Mouse (Mus musculus): ENCODE measurements at regions not wholly inside any gene's neighbourhood (a gene's known extent, or its start where the extent isn't known, plus 50 kb on each side); places are given as distances from the start of the nearest gene placed in this dataset.

DNA sequence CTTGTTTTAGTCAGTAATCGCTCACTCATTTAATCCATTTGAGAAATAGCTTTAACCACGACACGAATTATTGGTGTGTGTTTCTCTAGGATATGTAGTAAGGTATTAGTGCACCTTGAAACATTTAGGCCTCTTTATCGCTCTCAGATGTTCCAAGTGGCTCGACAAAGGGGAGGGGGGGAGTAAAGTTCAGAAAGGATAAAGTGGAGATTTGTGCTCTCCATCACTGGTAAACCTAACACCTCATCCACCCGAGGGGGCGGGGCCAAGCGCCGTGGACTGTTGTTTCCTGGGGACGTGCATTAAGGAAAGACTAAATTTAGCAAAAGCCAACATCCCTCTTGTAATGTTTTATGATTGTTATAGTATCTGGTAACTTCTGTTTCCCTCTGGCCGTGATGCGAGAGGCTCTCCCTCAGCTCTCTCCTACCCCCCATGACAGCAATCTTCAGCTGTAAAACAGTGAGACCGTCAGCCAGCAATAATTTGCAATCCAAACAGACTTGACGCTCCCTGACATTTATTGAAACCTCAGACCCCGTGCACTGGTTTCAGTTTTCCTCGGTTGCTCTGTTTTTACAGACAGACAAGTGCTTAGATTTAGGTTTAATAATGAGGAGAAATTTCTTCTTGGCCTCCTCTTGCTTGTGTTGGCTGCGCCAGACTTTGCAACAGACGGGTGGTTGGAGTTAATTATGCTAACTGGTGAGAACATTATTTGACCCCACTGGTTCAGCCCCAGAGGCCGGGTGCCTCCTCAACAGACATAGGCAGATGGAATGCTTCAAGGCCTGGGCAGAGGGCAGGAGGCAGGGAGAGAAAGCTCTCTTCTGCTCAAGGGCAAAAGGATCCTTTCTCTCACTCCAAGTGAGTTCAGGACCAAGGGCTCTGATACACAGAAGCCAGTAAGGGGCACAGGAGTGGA lies 542.8 kb upstream of the Sox9 start:
- ATAC-seq (replicated peaks in 1 of 2; ENCODE audit: insufficient read depth in 1 of 2, low FRiP score in 2 of 2, low TSS enrichment in 1 of 2, low read depth in 1 of 2, poor library complexity in 2 of 2, severe bottlenecking in 2 of 2) = no peak

DNA sequence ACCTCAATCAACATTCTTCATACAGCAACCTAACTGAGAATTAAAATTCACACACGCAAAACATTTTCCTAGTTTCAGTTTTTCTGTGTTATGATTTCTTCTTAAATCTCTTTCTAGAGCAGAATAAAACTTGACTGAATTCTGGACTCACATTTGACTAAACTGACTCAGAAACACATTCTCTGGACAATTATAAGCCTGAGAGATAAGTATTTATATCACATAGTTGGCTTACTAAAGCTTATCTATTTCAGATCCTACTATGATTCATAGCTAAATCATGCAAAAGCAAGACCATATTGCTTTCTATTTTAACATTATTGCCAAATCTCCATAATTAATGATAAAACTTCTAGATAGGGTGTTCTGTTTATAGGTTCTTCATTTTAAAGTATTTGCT lies 529.5 kb upstream of the Sox9 start:
- no peak for ATAC-seq (replicated peaks in 1 of 2; ENCODE audit: insufficient read depth in 1 of 2, low FRiP score in 2 of 2, low TSS enrichment in 1 of 2, low read depth in 1 of 2, poor library complexity in 2 of 2, severe bottlenecking in 2 of 2)

DNA sequence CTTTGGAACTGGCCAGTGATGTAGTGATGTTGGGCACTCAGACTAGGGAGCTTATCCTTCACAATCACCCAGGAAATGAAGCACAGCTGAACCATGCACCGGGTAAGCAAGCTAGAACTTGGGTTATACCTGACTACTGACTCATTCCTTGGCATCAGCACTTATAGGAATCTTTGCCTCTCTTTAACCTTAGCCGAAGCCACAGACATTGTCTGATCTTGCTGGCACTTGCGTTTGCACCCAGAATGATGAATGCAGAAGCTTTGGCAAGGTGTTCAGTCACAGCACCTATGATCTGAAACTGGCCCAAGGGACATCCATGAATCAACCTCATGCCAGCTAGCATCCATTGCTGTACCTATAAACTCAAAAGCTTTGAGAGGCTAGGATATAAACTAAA lies 529.0 kb upstream of the Sox9 start:
- no peak for ATAC-seq (replicated peaks in 1 of 2; ENCODE audit: insufficient read depth in 1 of 2, low FRiP score in 2 of 2, low TSS enrichment in 1 of 2, low read depth in 1 of 2, poor library complexity in 2 of 2, severe bottlenecking in 2 of 2)

DNA sequence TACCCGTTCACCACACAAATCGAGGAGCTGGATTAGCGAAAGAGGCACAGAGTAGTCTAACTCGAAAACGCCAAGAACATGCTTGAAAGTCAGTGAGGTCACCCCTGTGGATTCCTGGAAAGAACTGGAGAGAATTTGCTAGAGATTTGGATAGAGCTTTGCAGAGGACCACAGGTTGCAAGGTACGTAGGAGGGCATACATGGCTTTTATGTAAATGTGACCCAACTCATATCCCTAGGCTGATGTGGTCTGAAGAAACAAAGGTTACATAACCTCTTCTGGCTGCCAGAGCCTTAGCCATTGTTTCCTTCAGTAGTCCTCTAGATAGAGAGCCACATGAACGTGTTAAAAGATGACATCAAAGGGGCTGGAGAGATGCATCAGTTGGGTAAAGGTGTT lies 525.7 kb upstream of the Sox9 start:
- ATAC-seq (replicated peaks in 1 of 2; ENCODE audit: insufficient read depth in 1 of 2, low FRiP score in 2 of 2, low TSS enrichment in 1 of 2, low read depth in 1 of 2, poor library complexity in 2 of 2, severe bottlenecking in 2 of 2) = no peak

DNA sequence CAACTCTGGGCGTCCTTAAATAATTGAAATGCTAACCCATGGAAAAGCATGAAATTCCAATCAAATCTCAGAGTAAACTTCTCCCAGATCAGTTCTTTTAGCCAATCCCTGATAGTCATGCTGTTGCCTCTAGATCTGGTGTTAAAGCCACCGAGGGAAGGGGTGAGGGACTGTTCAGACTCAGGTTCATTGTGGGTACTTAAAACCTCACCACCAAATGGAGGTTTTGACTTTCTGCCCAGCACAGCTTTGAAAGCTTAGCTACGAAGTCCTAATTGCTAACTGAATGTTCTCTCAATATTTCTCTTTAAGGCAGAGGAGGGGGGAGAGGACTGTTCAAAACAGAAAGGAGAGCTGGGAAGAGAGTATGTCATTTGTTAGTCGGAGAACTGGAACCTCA lies 517.9 kb upstream of the Sox9 start:
- no peak for ATAC-seq (replicated peaks in 1 of 2; ENCODE audit: insufficient read depth in 1 of 2, low FRiP score in 2 of 2, low TSS enrichment in 1 of 2, low read depth in 1 of 2, poor library complexity in 2 of 2, severe bottlenecking in 2 of 2)

DNA sequence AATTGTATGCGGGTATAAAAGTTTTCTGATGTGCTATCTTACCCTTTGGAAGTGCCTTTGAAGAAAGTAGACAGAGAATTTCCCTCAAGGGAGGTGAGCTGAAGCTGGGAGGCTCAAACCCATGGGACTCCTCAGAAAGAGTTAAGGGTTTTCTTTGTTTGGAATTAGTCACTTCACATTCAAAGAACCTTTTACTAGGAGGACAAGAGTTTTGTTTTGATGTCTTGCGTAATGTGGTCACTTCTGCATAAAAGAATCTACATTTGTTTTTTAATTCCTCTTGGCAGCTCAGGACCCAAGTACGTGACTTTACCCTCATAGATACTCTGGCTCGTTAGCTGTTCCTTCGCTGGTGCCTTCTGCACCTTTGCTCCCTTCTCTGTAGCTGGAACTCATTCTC lies 511.1 kb upstream of the Sox9 start:
- ATAC-seq (replicated peaks in 1 of 2; ENCODE audit: insufficient read depth in 1 of 2, low FRiP score in 2 of 2, low TSS enrichment in 1 of 2, low read depth in 1 of 2, poor library complexity in 2 of 2, severe bottlenecking in 2 of 2) = no peak

DNA sequence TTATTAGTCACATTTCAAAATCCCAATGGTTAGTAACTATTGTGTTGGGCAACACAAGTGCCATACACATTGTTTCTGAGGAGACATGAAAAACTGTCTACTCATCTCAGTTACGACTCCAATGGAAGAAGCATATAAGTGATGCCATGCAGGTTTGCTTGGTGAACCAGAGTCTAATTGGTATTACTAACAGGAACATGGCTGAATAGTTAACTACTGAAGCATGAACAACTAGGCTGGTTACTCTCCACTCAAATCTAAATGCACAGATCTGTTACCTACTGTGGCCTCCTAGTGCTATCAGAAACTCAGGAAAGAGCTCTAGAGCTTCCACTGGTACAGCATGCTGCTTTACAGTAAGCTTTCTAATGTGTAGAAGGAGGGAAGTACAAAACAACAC lies 503.5 kb upstream of the Sox9 start:
- ATAC-seq (replicated peaks in 1 of 2; ENCODE audit: insufficient read depth in 1 of 2, low FRiP score in 2 of 2, low TSS enrichment in 1 of 2, low read depth in 1 of 2, poor library complexity in 2 of 2, severe bottlenecking in 2 of 2) = no peak

DNA sequence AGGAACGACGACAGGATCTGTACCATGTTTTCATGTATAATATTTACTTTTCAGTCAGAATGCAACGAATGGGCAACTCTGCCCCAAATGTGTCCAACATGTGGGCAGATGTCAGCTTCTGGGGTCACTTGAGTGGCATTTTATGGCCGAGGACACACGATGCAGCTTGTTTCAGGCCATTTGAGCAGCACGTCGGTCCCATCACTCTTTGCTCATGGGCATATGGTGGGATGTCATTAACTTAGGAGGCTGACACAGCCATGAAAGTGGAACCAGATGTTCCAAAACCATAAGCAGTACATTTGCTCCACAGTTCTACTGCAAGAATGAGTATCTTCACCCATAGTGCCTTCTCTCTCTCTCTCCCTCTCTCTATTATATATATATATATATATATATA lies 499.1 kb upstream of the Sox9 start:
- no peak for ATAC-seq (replicated peaks in 1 of 2; ENCODE audit: insufficient read depth in 1 of 2, low FRiP score in 2 of 2, low TSS enrichment in 1 of 2, low read depth in 1 of 2, poor library complexity in 2 of 2, severe bottlenecking in 2 of 2)

DNA sequence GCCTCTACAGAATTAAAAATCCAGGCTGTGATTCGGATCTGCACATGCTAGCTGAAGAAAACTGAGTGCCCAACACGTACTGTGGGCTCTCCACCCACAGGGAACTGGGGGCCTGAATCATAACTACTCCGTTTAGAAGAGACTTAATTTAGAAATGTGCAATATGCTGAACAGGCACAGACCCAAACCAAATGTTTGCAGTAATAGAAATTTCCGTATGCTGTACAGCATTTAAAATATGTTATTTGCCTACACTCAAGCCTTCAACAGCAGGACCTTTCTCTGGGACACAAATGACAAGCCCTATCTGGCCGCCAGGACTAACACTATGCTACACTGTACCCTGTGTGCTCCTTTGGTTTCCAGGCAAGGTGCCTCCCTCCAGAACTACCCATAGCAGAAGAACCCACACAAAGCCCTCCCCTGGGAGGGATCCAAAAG lies 483.1 kb upstream of the Sox9 start:
- ATAC-seq (replicated peaks in 1 of 2; ENCODE audit: insufficient read depth in 1 of 2, low FRiP score in 2 of 2, low TSS enrichment in 1 of 2, low read depth in 1 of 2, poor library complexity in 2 of 2, severe bottlenecking in 2 of 2) = no peak

DNA sequence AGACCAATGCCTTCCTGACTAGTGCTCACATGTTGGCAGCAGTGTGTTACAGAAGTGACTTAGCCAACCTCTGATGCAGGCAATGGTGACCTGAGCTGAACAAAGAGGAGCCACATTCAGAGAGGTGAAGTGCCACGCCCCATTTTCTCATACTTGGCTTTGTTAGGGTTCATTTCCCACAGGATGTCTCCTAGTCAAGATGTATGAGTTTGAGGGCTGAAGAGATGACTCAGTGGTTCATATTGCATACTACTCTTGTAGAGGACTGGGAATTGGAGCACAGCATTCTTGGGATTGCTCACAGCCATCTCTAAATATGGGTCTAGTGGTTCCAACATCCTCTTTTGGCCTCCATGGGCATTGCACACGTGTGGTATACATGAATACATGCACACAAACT lies 478.9 kb upstream of the Sox9 start:
- ATAC-seq (replicated peaks in 1 of 2; ENCODE audit: insufficient read depth in 1 of 2, low FRiP score in 2 of 2, low TSS enrichment in 1 of 2, low read depth in 1 of 2, poor library complexity in 2 of 2, severe bottlenecking in 2 of 2) = no peak

DNA sequence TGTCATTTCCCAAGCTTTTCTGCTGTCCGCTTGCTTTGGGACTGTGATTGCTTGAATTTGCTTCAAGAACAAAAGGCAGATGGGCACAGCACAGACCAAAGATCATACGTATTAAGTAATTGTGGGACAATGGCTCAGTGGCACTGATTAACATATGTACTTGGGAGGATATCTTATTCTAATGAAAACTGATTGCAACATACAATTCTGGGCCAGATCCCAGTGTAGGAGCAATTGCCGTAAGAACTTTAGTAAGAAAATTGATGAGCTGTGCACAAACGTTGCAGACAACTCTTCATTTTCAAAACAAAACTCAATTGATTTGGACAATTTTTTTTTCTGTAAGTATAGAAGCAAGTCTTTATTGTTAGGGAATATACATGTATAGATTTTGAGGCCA lies 456.2 kb upstream of the Sox9 start:
- ATAC-seq (replicated peaks in 1 of 2; ENCODE audit: insufficient read depth in 1 of 2, low FRiP score in 2 of 2, low TSS enrichment in 1 of 2, low read depth in 1 of 2, poor library complexity in 2 of 2, severe bottlenecking in 2 of 2) = no peak

DNA sequence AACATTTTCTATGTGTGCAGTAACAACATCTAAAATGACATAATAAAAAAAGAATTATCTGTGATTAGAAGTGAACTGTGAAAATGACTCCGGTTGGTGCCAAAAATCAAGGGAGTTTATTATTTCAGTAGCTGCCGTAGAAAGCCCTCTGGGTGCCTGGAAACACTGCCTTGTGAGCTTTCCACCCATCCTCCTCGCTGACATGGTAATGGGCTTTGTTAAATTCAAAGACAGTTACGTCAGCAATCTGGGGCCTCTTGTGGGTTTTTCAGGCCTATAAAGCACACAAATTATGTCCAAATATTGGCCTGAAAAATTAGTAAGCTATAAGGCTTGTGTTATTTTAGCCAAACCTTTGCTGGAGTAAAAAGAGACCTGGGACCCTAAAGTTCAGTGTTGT lies 454.4 kb upstream of the Sox9 start:
- ATAC-seq (replicated peaks in 1 of 2; ENCODE audit: insufficient read depth in 1 of 2, low FRiP score in 2 of 2, low TSS enrichment in 1 of 2, low read depth in 1 of 2, poor library complexity in 2 of 2, severe bottlenecking in 2 of 2) = no peak

DNA sequence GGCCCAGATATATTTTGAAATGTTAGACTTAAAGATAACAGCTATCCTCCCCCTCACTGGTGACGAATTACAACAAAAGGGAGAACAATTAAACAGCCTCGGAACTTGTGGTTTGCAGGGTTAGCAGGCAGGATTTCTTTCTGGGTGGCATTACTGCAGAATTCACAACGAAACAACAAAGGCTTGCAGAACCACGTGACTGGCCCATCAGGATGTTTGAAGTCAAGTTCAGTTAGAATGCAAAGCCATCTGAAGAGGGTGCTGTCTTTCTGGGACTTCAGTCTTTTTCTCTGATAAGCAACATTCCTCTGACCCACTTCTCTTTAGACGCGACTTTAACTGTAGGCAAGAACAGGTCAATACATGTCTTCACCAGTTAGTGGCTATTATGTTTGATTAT lies 436.9 kb upstream of the Sox9 start:
- ATAC-seq (replicated peaks in 1 of 2; ENCODE audit: insufficient read depth in 1 of 2, low FRiP score in 2 of 2, low TSS enrichment in 1 of 2, low read depth in 1 of 2, poor library complexity in 2 of 2, severe bottlenecking in 2 of 2) = no peak

DNA sequence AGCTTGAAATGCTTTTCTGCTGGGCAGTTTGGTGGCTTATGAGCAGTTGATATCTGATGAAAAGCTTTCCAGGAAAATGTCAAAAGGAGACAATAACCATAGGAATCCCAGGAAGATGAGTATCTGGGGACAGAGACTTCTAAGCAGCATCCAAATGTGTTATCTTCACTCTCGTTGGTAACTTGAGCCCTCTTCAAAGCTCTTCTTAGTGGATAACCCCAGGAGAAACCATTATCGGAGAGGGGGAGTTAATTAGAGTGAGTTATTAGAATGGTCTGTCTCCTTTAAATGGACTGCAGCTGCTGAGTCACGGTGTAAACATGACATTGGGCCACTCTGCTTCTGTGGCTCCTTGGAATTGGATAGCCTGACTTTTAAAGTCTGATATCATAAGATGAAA lies 436.4 kb upstream of the Sox9 start:
- no peak for ATAC-seq (replicated peaks in 1 of 2; ENCODE audit: insufficient read depth in 1 of 2, low FRiP score in 2 of 2, low TSS enrichment in 1 of 2, low read depth in 1 of 2, poor library complexity in 2 of 2, severe bottlenecking in 2 of 2)

DNA sequence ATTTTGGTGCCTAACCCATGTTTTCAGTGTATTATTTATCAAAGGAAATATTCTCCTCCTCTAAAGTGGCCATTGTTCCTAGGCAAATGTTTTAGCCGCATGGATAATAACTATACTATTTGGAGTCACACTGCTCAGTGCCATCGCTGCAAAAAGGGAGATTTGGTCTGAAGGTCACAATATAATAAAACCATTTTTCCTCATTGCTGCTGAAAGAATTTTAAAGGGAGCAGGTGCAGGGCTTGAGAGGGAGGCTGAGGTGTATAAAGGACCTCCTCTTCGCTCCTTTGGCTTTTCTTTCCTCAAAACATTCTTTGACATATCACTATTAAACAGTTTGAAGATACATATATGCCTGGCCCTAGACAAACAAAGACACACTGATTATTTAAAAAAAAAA lies 435.9 kb upstream of the Sox9 start:
- ATAC-seq (replicated peaks in 1 of 2; ENCODE audit: insufficient read depth in 1 of 2, low FRiP score in 2 of 2, low TSS enrichment in 1 of 2, low read depth in 1 of 2, poor library complexity in 2 of 2, severe bottlenecking in 2 of 2) = no peak

DNA sequence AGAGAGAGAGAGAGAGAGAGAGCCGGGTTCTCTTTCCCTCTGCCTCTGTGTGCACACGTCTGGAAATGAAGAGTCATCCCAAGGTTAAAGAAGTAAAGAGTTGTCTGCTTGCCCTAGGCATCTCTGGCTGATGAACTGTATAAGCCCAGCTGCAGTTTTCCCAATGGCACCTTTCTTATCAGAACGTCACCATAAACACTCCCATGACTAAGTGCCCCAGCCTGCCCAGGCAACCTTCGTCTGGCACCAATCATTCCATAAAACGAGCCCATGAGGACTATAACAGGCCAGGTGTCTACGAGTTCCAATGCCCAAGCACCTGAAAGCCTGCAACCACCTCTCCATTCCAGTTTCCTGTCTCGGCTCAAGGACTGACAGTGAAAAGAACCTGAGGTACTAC lies 435.5 kb upstream of the Sox9 start:
- no peak for ATAC-seq (replicated peaks in 1 of 2; ENCODE audit: insufficient read depth in 1 of 2, low FRiP score in 2 of 2, low TSS enrichment in 1 of 2, low read depth in 1 of 2, poor library complexity in 2 of 2, severe bottlenecking in 2 of 2)

DNA sequence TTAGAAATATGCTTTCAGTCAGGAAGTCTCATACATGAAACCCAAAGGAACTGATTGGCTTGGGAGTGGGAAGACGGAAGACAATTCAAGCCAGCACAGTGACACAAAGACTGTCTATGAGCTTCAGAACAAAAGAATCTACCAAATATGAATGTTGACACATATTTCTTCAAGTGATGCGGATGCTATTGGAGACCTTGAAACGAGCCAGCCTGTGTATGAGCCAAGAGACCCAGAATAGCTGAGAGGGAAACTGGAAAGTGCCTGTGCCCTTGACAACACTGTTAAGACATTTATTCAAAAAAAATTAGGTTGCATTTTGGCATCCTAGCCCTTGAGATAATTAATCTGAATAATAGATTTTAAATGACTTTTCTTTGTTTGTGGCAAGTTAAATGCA lies 426.7 kb upstream of the Sox9 start:
- no peak for ATAC-seq (replicated peaks in 1 of 2; ENCODE audit: insufficient read depth in 1 of 2, low FRiP score in 2 of 2, low TSS enrichment in 1 of 2, low read depth in 1 of 2, poor library complexity in 2 of 2, severe bottlenecking in 2 of 2)

DNA sequence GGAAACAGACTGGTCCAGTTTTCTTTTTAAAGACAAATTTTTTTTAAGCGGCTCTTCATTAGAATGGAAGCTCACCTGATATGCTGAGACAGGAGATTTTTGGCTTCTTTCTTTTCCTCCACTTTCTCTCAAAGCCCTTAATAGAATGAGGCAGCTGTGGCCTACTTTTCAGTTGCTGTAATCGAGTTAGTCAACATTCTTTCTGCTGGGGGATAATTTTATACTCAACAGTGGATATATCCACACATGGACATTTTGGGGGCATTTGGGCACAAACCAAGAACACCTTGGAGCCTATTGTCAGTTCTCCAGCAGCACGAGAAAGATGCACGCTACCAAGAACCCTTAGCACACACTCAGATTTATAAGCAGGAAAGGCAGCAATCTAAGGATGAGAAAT lies 415.3 kb upstream of the Sox9 start:
- ATAC-seq (replicated peaks in 1 of 2; ENCODE audit: insufficient read depth in 1 of 2, low FRiP score in 2 of 2, low TSS enrichment in 1 of 2, low read depth in 1 of 2, poor library complexity in 2 of 2, severe bottlenecking in 2 of 2) = no peak

DNA sequence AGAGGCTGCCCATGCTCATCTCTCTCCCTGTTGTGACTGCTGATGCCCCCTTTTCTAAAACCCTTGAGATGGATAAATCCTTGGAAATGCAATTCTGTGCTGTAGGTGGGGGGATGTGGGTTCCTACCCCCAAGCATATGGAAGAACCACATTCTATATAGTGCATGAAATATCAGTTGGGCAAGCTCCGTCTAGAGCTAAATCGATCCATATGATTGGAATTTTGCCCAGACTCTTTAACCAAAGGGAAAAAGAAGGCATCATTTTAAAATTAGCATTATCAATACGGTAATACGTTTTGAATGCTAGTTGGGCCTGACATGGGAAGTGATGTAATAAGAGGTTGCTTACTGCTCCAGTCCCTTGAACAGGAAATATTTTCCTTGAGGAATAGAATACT lies 411.1 kb upstream of the Sox9 start:
- no peak for ATAC-seq (replicated peaks in 1 of 2; ENCODE audit: insufficient read depth in 1 of 2, low FRiP score in 2 of 2, low TSS enrichment in 1 of 2, low read depth in 1 of 2, poor library complexity in 2 of 2, severe bottlenecking in 2 of 2)
